ENCODE assay signal across 10 mouse cellular contexts in genomic region chr12:73565620-73565969, GRCm38 (mm10). TPM values are rescaled to one million over a fixed set of nuclear protein-coding genes. Genes with fewer than 3 reads are reported as not detected.
DNase-seq lines count a peak whose midpoint lies in the region; ATAC-seq and TF ChIP-seq lines count a peak whose summit lies in the region.
"Had no signal": no experiment of that assay in that cellular context is flagged by ENCODE, and none has a peak within 500 bp of the region (broad histone marks: within the 10 kb centered on the region; RNA-seq: fewer than 3 reads in every experiment).

No protein-coding gene starts in this region.

- no peaks in the 10 kb centered on the region for H3K27me3 ChIP-seq in lung, embryonic 14.5 days (ENCODE audit: insufficient read depth, low read length)
- peaks cover 14% of the 10 kb centered on the region; the same call in 1 of the 2 replicates for H3K27me3 ChIP-seq in forebrain, embryonic 13.5 days
- H3K27me3 ChIP-seq in intestine, postnatal 0 days (replicated peaks; ENCODE audit: control insufficient read depth, insufficient read depth, low read length): no peaks in the 10 kb centered on the region
- H3K27me3 ChIP-seq in neural tube, embryonic 13.5 days: peaks cover 18% of the 10 kb centered on the region

- no peak overlapping the region for H3K27ac ChIP-seq in lung, embryonic 14.5 days (ENCODE audit: low read depth)
- no peak overlapping the region for H3K27ac ChIP-seq in forebrain, embryonic 13.5 days
- H3K27ac ChIP-seq in intestine, postnatal 0 days (ENCODE audit: low read depth, low read length): no peak overlapping the region
- no peak overlapping the region for H3K27ac ChIP-seq in neural tube, embryonic 13.5 days (replicated peaks)

- no peak for TF ChIP-seq CTCF in lung, embryonic 14.5 days (IDR thresholded peaks at IDR 0.05; ENCODE audit: low read depth)
- no peak for TF ChIP-seq CTCF in intestine, postnatal 0 days (IDR thresholded peaks at IDR 0.05; ENCODE audit: low read depth)

- H3K9ac ChIP-seq in lung, embryonic 14.5 days: peak overlapping the region; percentile 2
- H3K9ac ChIP-seq in forebrain, embryonic 13.5 days: 0 out of 2 replicates have a peak overlapping the region, but pooled peaks have one; percentile 51
- H3K9ac ChIP-seq in intestine, postnatal 0 days (ENCODE audit: low read depth, low read length): no peak overlapping the region
- H3K9ac ChIP-seq in neural tube, embryonic 13.5 days: peak overlapping the region; percentile 56; the same call in 1 of the 2 replicates

- H3K4me2 ChIP-seq in lung, embryonic 14.5 days: peak overlapping the region; percentile 51
- peak overlapping the region; percentile 62 for H3K4me2 ChIP-seq in forebrain, embryonic 13.5 days
- H3K4me2 ChIP-seq in intestine, postnatal 0 days (replicated peaks; ENCODE audit: low read depth): peak overlapping the region; percentile 66
- H3K4me2 ChIP-seq in neural tube, embryonic 13.5 days: peak overlapping the region; percentile 57

- ATAC-seq in lung, embryonic 14.5 days (ENCODE audit: insufficient read depth): no peak; the same call in 1 of the 2 replicates
- peak; percentile 48; the same call in 1 of the 2 replicates for ATAC-seq in forebrain, embryonic 13.5 days
- no peak for ATAC-seq in intestine, postnatal 0 days
- ATAC-seq in neural tube, embryonic 13.5 days (ENCODE audit: low read depth): no peak
- ATAC-seq: Patski had no signal

- H3K9me3 ChIP-seq in lung, embryonic 14.5 days (ENCODE audit: low read depth, low read length): no peaks in the 10 kb centered on the region
- no peaks in the 10 kb centered on the region for H3K9me3 ChIP-seq in forebrain, embryonic 13.5 days (replicated peaks)
- no peaks in the 10 kb centered on the region for H3K9me3 ChIP-seq in intestine, postnatal 0 days (ENCODE audit: control insufficient read depth)
- H3K9me3 ChIP-seq in neural tube, embryonic 13.5 days: 0 out of 2 replicates have a peak, but pooled peaks cover 3% of the 10 kb centered on the region

- 64% methylated on average over 11 of the region's 11 CpGs for WGBS in lung, embryonic 14.5 days
- 67% methylated on average over 11 of the region's 11 CpGs for WGBS in forebrain, embryonic 13.5 days
- 62% methylated on average over 11 of the region's 11 CpGs for WGBS in intestine, postnatal 0 days
- 74% methylated on average over 11 of the region's 11 CpGs for WGBS in neural tube, embryonic 13.5 days

- no peaks in the 10 kb centered on the region for H3K36me3 ChIP-seq in lung, embryonic 14.5 days (ENCODE audit: insufficient read depth)
- no peaks in the 10 kb centered on the region for H3K36me3 ChIP-seq in forebrain, embryonic 13.5 days (ENCODE audit: poor library complexity, severe bottlenecking)
- H3K36me3 ChIP-seq in intestine, postnatal 0 days (ENCODE audit: control insufficient read depth, insufficient read depth): no peaks in the 10 kb centered on the region
- no peaks in the 10 kb centered on the region for H3K36me3 ChIP-seq in neural tube, embryonic 13.5 days

- H3K4me3 ChIP-seq in lung, embryonic 14.5 days (ENCODE audit: low read depth, low read length): peak overlapping the region; percentile 21
- peak overlapping the region; percentile 35 for H3K4me3 ChIP-seq in forebrain, embryonic 13.5 days
- peak overlapping the region; percentile 36 for H3K4me3 ChIP-seq in intestine, postnatal 0 days (ENCODE audit: low read depth, low read length)
- H3K4me3 ChIP-seq in neural tube, embryonic 13.5 days: peak overlapping the region; percentile 32; the same call in 1 of the 2 replicates

- no peaks in the 10 kb centered on the region for H3K4me1 ChIP-seq in lung, embryonic 14.5 days (ENCODE audit: insufficient read depth)
- H3K4me1 ChIP-seq in forebrain, embryonic 13.5 days: peaks cover 7% of the 10 kb centered on the region
- H3K4me1 ChIP-seq in intestine, postnatal 0 days (replicated peaks; ENCODE audit: control insufficient read depth, insufficient read depth, low read length): no peaks in the 10 kb centered on the region
- no peaks in the 10 kb centered on the region for H3K4me1 ChIP-seq in neural tube, embryonic 13.5 days (replicated peaks)

- no peak for DNase-seq in lung, embryonic 14.5 days
- no peak for DNase-seq in lung, adult 18-20 months
- DNase-seq in frontal cortex, adult 2 months (ENCODE audit: extremely low spot score in 1 of 2, low spot score in 1 of 2): no peak
- DNase-seq in right cerebral cortex, postnatal 10 days (ENCODE audit: low spot score in 2 of 2): no peak
- DNase-seq: cerebellum, adult 9-10 months; kidney, adult 2 months had no signal

RNA-seq across cellular contexts. Expression of gene Prkch, which starts 19.0 kb away (rescaled TPM):
- 16.2 and 18.0 TPM in 2 replicates for polyA plus RNA-seq in lung, embryonic 14.5 days (2014; fragmentation: Nextera tagmentation; extraction: Ambion mirVana)
- polyA plus RNA-seq in forebrain, embryonic 13.5 days (2015; fragmentation: Nextera tagmentation; extraction: Ambion mirVana): 2.1 and 3.1 TPM in 2 replicates
- 3.3 and 3.7 TPM in 2 replicates for polyA plus RNA-seq in intestine, postnatal 0 days (2015; fragmentation: Nextera tagmentation; extraction: Ambion mirVana)
- 9.6 and 11.8 TPM in 2 replicates for polyA plus RNA-seq in neural tube, embryonic 13.5 days (2015; fragmentation: Nextera tagmentation; extraction: Ambion mirVana)
- 2.8 and 3.1 TPM in 2 replicates for polyA plus RNA-seq in frontal cortex, adult 2 months (2012; rRNA removed)

RNA-seq across cellular contexts. Expression of gene Tmem30b, which starts 19.4 kb away (rescaled TPM):
- polyA plus RNA-seq in lung, embryonic 14.5 days (2014; fragmentation: Nextera tagmentation; extraction: Ambion mirVana): 4.0 and 5.1 TPM in 2 replicates
- polyA plus RNA-seq in forebrain, embryonic 13.5 days (2015; fragmentation: Nextera tagmentation; extraction: Ambion mirVana): 0.16 and 0.21 TPM in 2 replicates
- 83.6 and 84.5 TPM in 2 replicates for polyA plus RNA-seq in intestine, postnatal 0 days (2015; fragmentation: Nextera tagmentation; extraction: Ambion mirVana)
- 0.45 and 0.61 TPM in 2 replicates for polyA plus RNA-seq in neural tube, embryonic 13.5 days (2015; fragmentation: Nextera tagmentation; extraction: Ambion mirVana)
- polyA plus RNA-seq in frontal cortex, adult 2 months (2012; rRNA removed): 0.10 and 0.15 TPM in 2 replicates
- polyA plus RNA-seq: Patski had no signal

Comparison
In these comparisons a context has a peak if more than half of its experiments do, and no peak if none do; other contexts are left out.
1. RNA of gene Tmem30b, which starts 19.4 kb away (polyA plus RNA-seq): 83.6 to 84.5 TPM in intestine, postnatal 0 days; 4.0 to 5.1 TPM in lung, embryonic 14.5 days, 0.45 to 0.61 TPM in neural tube, embryonic 13.5 days, 0.16 to 0.21 TPM in forebrain, embryonic 13.5 days and 0.10 to 0.15 TPM in frontal cortex, adult 2 months; every median in the first group is over 10 times any median in the second.
2. Peak in every context shown above with its lines, with median percentiles within 50 percentile points of each other: H3K4me2 ChIP-seq and H3K4me3 ChIP-seq.